Mouse (Mus musculus) intestine, embryonic 15.5 days (tissue): ENCODE results near the gene Olfr177. TPM values are rescaled to one million over a fixed set of nuclear protein-coding genes. Genes with fewer than 3 reads are reported as not detected.

Experiments used
- ATAC-seq: fragments of 200-750 bp; cut with Nextera tagmentation; 2 replicates; pipeline ENCODE4 v1.8.0; 2017; ENCODE audit warnings: moderate TSS enrichment, moderate library complexity
- H3K27ac ChIP-seq: fragments of 300-500 bp; sonication (generic); 2 replicates; pipeline ENCODE4 v1.5.1; 2015; ENCODE audit warnings: mild to moderate bottlenecking, inconsistent platforms
- H3K27me3 ChIP-seq: fragments of 300-500 bp; sonication (generic); replicated peaks from 2 replicates; pipeline ENCODE4 v1.6.1; 2015; ENCODE audit warnings: inconsistent platforms
- H3K36me3 ChIP-seq: fragments of 300-500 bp; sonication (generic); 2 replicates; pipeline ENCODE4 v1.6.1; 2015; ENCODE audit warnings: inconsistent platforms
- H3K4me1 ChIP-seq: fragments of 300-500 bp; sonication (generic); replicated peaks from 2 replicates; pipeline ENCODE4 v1.6.1; 2015; ENCODE audit warnings: inconsistent platforms
- H3K4me2 ChIP-seq: fragments of 300-500 bp; sonication (generic); replicated peaks from 2 replicates; pipeline ENCODE4 v1.6.1; 2015; ENCODE audit warnings: mild to moderate bottlenecking, inconsistent platforms
- H3K4me3 ChIP-seq: fragments of 300-500 bp; sonication (generic); replicated peaks from 2 replicates; pipeline ENCODE4 v1.5.1; 2015; ENCODE audit warnings: inconsistent platforms
- H3K9ac ChIP-seq: fragments of 300-500 bp; sonication (generic); 2 replicates; pipeline ENCODE4 v1.6.1; 2015; ENCODE audit warnings: inconsistent platforms
- H3K9me3 ChIP-seq: fragments of 300-500 bp; sonication (generic); 2 replicates; pipeline ENCODE4 v1.6.1; 2016; ENCODE audit warnings: inconsistent platforms
- WGBS: fragments of 180-500 bp; shearing (Covaris S2); methylation state at CpG from one replicate; pipeline ENCODE4 v1.1.7; 2015; 5-methylcytosine and 5-hydroxymethylcytosine counted together
- polyA plus RNA-seq: library from polyadenylated mRNA; unstranded; fragments of >200 nt; fragmentation: Nextera tagmentation; extraction: Ambion mirVana; gene quantifications from 2 replicates; pipeline ENCODE4 v1.2.1, GENCODE M21; 2015

Olfr177 gene
- polyA plus RNA-seq = not detected in 2 replicates

GRCm38 (mm10) chr16:58874668-58875067, at the start of gene Olfr177:
Gene Olfr177, minus strand, starts transcription at chr16:58874768.
- H3K27ac ChIP-seq = no peak within 1 kb of the TSS
- H3K9ac ChIP-seq = no peak within 1 kb of the TSS
- 42% methylated on average over 1 of the region's 1 CpGs for WGBS
- H3K36me3 ChIP-seq = no peaks in the 10 kb centered on the region
- H3K4me3 ChIP-seq = no peak within 1 kb of the TSS
- H3K4me1 ChIP-seq = no peaks in the 10 kb centered on the region
- no peak within 1 kb of the TSS for H3K4me2 ChIP-seq
- no peaks in the 10 kb centered on the region for H3K27me3 ChIP-seq
- no peak for ATAC-seq
- no peaks in the 10 kb centered on the region for H3K9me3 ChIP-seq

- H3K36me3 ChIP-seq = no peaks in the 10 kb centered on the region
- H3K4me3 ChIP-seq = no peak within 1 kb of the TSS
- H3K4me1 ChIP-seq = no peaks in the 10 kb centered on the region
- no peak within 1 kb of the TSS for H3K4me2 ChIP-seq
- no peak within 1 kb of the TSS for H3K27ac ChIP-seq
- H3K9ac ChIP-seq = no peak within 1 kb of the TSS
- H3K27me3 ChIP-seq = no peaks in the 10 kb centered on the region
- 89% methylated on average over 3 of the region's 3 CpGs for WGBS
- H3K9me3 ChIP-seq = no peaks in the 10 kb centered on the region
- no peak for ATAC-seq
Measured at GRCm38 (mm10) chr16:58891963-58892362, 17.4 kb upstream of the Olfr177 start, which contains the start of gene Olfr178. Gene Olfr178, minus strand, starts transcription at chr16:58892063.

GRCm38 (mm10) chr16:58884416-58884815, 9.8 kb upstream of the Olfr177 start:
- Histone ChIP-seq H3K27me3 (no peaks in the 10 kb centered on the region), H3K9ac (no peak overlapping the region), H3K9me3 (no peaks in the 10 kb centered on the region), H3K4me3 (no peak overlapping the region), H3K4me1 (no peaks in the 10 kb centered on the region), H3K36me3 (no peaks in the 10 kb centered on the region), H3K4me2 (no peak overlapping the region), H3K27ac (no peak overlapping the region)
- ATAC-seq = no peak
- 94% methylated on average over 2 of the region's 2 CpGs for WGBS

GRCm38 (mm10) chr16:58861479-58861878, 13.1 kb downstream of the Olfr177 start:
- no peak overlapping the region for H3K27ac ChIP-seq
- no peak overlapping the region for H3K9ac ChIP-seq
- no peaks in the 10 kb centered on the region for H3K9me3 ChIP-seq
- H3K36me3 ChIP-seq = no peaks in the 10 kb centered on the region
- no peaks in the 10 kb centered on the region for H3K4me1 ChIP-seq
- no peaks in the 10 kb centered on the region for H3K27me3 ChIP-seq
- H3K4me2 ChIP-seq = no peak overlapping the region
- ATAC-seq = no peak
- H3K4me3 ChIP-seq = no peak overlapping the region
- WGBS = 70% methylated on average over 1 of the region's 1 CpGs

- Histone ChIP-seq H3K4me3 (no peak overlapping the region), H3K4me1 (no peaks in the 10 kb centered on the region), H3K9me3 (no peaks in the 10 kb centered on the region), H3K36me3 (no peaks in the 10 kb centered on the region), H3K27ac (no peak overlapping the region), H3K4me2 (no peak overlapping the region), H3K27me3 (no peaks in the 10 kb centered on the region), H3K9ac (no peak overlapping the region)
- WGBS = 88% methylated on average over 2 of the region's 2 CpGs
- ATAC-seq = no peak
Measured at GRCm38 (mm10) chr16:58860032-58860737, 14.4 kb downstream of the Olfr177 start.

- Histone ChIP-seq H3K27ac (no peak within 1 kb of the TSS), H3K36me3 (no peaks in the 10 kb centered on the region), H3K9me3 (no peaks in the 10 kb centered on the region), H3K4me3 (no peak within 1 kb of the TSS), H3K27me3 (no peaks in the 10 kb centered on the region), H3K9ac (no peak within 1 kb of the TSS), H3K4me2 (no peak within 1 kb of the TSS), H3K4me1 (no peaks in the 10 kb centered on the region)
- no peak for ATAC-seq
- 87% methylated on average over 1 of the region's 1 CpGs for WGBS
Measured at GRCm38 (mm10) chr16:58826732-58827319, 47.7 kb downstream of the Olfr177 start, which contains the start of gene Olfr175-ps1. Gene Olfr175-ps1, minus strand, starts transcription at chr16:58826782.

Other genes with a start within 250 kb of the Olfr177 start
- gene E330017A01Rik, start 236.0 kb downstream of the Olfr177 start, polyA plus RNA-seq = not detected in 2 replicates
- 58.4 and 71.3 TPM in 2 replicates for gene Cpox, start 204.5 kb downstream of the Olfr177 start, polyA plus RNA-seq
- gene Gpr15, start 155.7 kb downstream of the Olfr177 start, polyA plus RNA-seq = 0.14 TPM in 1 of 2 replicates, not detected in the other
- gene Cldnd1, start 146.9 kb downstream of the Olfr177 start, polyA plus RNA-seq = 95.7 and 97.6 TPM in 2 replicates
- not detected in 2 replicates for gene Olfr172, start 111.6 kb downstream of the Olfr177 start, polyA plus RNA-seq
- gene Olfr173, start 74.5 kb downstream of the Olfr177 start, polyA plus RNA-seq = not detected in 2 replicates
- gene Olfr175-ps1, start 48.0 kb downstream of the Olfr177 start, polyA plus RNA-seq = not detected in 2 replicates
- gene Olfr178, start 17.3 kb upstream of the Olfr177 start, polyA plus RNA-seq = not detected in 2 replicates
- not detected in 2 replicates for gene Olfr181, start 54.0 kb upstream of the Olfr177 start, polyA plus RNA-seq
- not detected in 2 replicates for gene Olfr180, start 54.6 kb upstream of the Olfr177 start, polyA plus RNA-seq
- not detected in 2 replicates for gene Olfr183, start 120.6 kb upstream of the Olfr177 start, polyA plus RNA-seq
- gene Olfr186, start 155.5 kb upstream of the Olfr177 start, polyA plus RNA-seq = not detected in 2 replicates
- not detected in 2 replicates for gene Olfr187, start 165.0 kb upstream of the Olfr177 start, polyA plus RNA-seq
- not detected in 2 replicates for gene Olfr190, start 203.2 kb upstream of the Olfr177 start, polyA plus RNA-seq
- not detected in 2 replicates for gene Olfr191, start 215.1 kb upstream of the Olfr177 start, polyA plus RNA-seq
- not detected in 2 replicates for gene Olfr193, start 237.1 kb upstream of the Olfr177 start, polyA plus RNA-seq
- not detected in 2 replicates for gene Olfr194, start 246.3 kb upstream of the Olfr177 start, polyA plus RNA-seq